Comparison of ENCODE assay signal across 8 mouse cellular contexts in genomic region chr14:123513376-123514141, GRCm38 (mm10).
DNase-seq lines count a peak whose midpoint lies in the region; ATAC-seq and TF ChIP-seq lines count a peak whose summit lies in the region.

No protein-coding gene starts in this region.

- no peak overlapping the region for H3K4me2 ChIP-seq in heart, embryonic 15.5 days
- H3K4me2 ChIP-seq in embryonic facial prominence, embryonic 14.5 days (ENCODE audit: low read depth, low read length), result no peak overlapping the region
- H3K4me2 ChIP-seq in midbrain, embryonic 13.5 days (replicated peaks), result peak overlapping the region; percentile 22; the same call in 1 of the 2 replicates

- no peak for DNase-seq in heart, postnatal 4 days
- peak; percentile 89 for DNase-seq in embryonic facial prominence, embryonic 14.5 days (ENCODE audit: low spot score)
- DNase-seq in layer of hippocampus, adult 2 months (ENCODE audit: low spot score in 2 of 2), result peak; percentile 35 to 79
- DNase-seq in T-cell, adult 2 months (ENCODE audit: low spot score), result no peak
- DNase-seq in gastrocnemius, adult 18-20 months (ENCODE audit: low spot score), result no peak
- DNase-seq in B cell, adult 2 months, result no peak

- H3K9me3 ChIP-seq in heart, embryonic 15.5 days (replicated peaks), result no peaks in the 10 kb centered on the region
- H3K9me3 ChIP-seq in embryonic facial prominence, embryonic 14.5 days (ENCODE audit: control insufficient read depth, low read length), result no peaks in the 10 kb centered on the region
- 0 out of 2 replicates have a peak, but pooled peaks cover 5% of the 10 kb centered on the region for H3K9me3 ChIP-seq in midbrain, embryonic 13.5 days

- H3K36me3 ChIP-seq in heart, embryonic 15.5 days, result no peaks in the 10 kb centered on the region
- no peaks in the 10 kb centered on the region for H3K36me3 ChIP-seq in embryonic facial prominence, embryonic 14.5 days (ENCODE audit: control insufficient read depth, insufficient read depth, low read length)
- peaks cover 5% of the 10 kb centered on the region; the same call in 1 of the 2 replicates for H3K36me3 ChIP-seq in midbrain, embryonic 13.5 days

- no peak overlapping the region for H3K27ac ChIP-seq in heart, embryonic 15.5 days
- no peak overlapping the region for H3K27ac ChIP-seq in embryonic facial prominence, embryonic 14.5 days (replicated peaks; ENCODE audit: low read depth, low read length)
- peak overlapping the region; percentile 49; the same call in 1 of the 2 replicates for H3K27ac ChIP-seq in layer of hippocampus, adult 2 months
- H3K27ac ChIP-seq in midbrain, embryonic 13.5 days, result peak overlapping the region; percentile 85

- no peak overlapping the region for H3K4me3 ChIP-seq in heart, embryonic 15.5 days
- H3K4me3 ChIP-seq in embryonic facial prominence, embryonic 14.5 days (ENCODE audit: low read depth, low read length), result no peak overlapping the region
- no peak overlapping the region; the same call in 1 of the 2 replicates for H3K4me3 ChIP-seq in layer of hippocampus, adult 2 months
- no peak overlapping the region for H3K4me3 ChIP-seq in midbrain, embryonic 13.5 days (replicated peaks)

- H3K4me1 ChIP-seq in heart, embryonic 15.5 days (replicated peaks), result no peaks in the 10 kb centered on the region
- no peaks in the 10 kb centered on the region for H3K4me1 ChIP-seq in embryonic facial prominence, embryonic 14.5 days (ENCODE audit: control insufficient read depth, insufficient read depth, low read length)
- peaks cover 19% of the 10 kb centered on the region for H3K4me1 ChIP-seq in midbrain, embryonic 13.5 days (replicated peaks)

- H3K9ac ChIP-seq in heart, embryonic 15.5 days, result no peak overlapping the region
- no peak overlapping the region for H3K9ac ChIP-seq in embryonic facial prominence, embryonic 14.5 days (ENCODE audit: low read depth, low read length)
- H3K9ac ChIP-seq in midbrain, embryonic 13.5 days (replicated peaks), result no peak overlapping the region

- no peaks in the 10 kb centered on the region for H3K27me3 ChIP-seq in heart, embryonic 15.5 days
- H3K27me3 ChIP-seq in embryonic facial prominence, embryonic 14.5 days (replicated peaks; ENCODE audit: control insufficient read depth, insufficient read depth, low read length), result no peaks in the 10 kb centered on the region
- no peaks in the 10 kb centered on the region for H3K27me3 ChIP-seq in midbrain, embryonic 13.5 days

- no peak for TF ChIP-seq CTCF in layer of hippocampus, adult 2 months (conservative IDR thresholded peaks at IDR 0.05)

- WGBS in heart, embryonic 15.5 days, result 38% methylated on average over 8 of the region's 8 CpGs
- WGBS in embryonic facial prominence, embryonic 14.5 days, result 34% methylated on average over 8 of the region's 8 CpGs
- 9% methylated on average over 8 of the region's 8 CpGs for WGBS in midbrain, embryonic 13.5 days

- 0 out of 2 replicates have a peak, but pooled peaks have one; percentile 43 for ATAC-seq in heart, embryonic 15.5 days (replicated peaks; ENCODE audit: insufficient number of reproducible peaks, insufficient read depth, low FRiP score, low read depth)
- ATAC-seq in embryonic facial prominence, embryonic 14.5 days (ENCODE audit: low read depth), result peak; percentile 97
- peak; percentile 99 for ATAC-seq in midbrain, embryonic 13.5 days

Comparison
In these comparisons a context has a peak if more than half of its experiments do, and no peak if none do; other contexts are left out.
1. ATAC-seq: peak in every context shown above with its lines; median percentile 99 in midbrain, embryonic 13.5 days; 97 in embryonic facial prominence, embryonic 14.5 days; 43 in heart, embryonic 15.5 days.
2. H3K27ac ChIP-seq: peak in layer of hippocampus, adult 2 months (single experiment) and midbrain, embryonic 13.5 days (single experiment); none in heart, embryonic 15.5 days (single experiment) and embryonic facial prominence, embryonic 14.5 days (single experiment).
3. DNase-seq: peak in embryonic facial prominence, embryonic 14.5 days (single experiment) and layer of hippocampus, adult 2 months (2 of 2); none in heart, postnatal 4 days (single experiment), T-cell, adult 2 months (single experiment), gastrocnemius, adult 18-20 months (single experiment) and B cell, adult 2 months (0 of 2).